ENCODE assay signal across 7 mouse cellular contexts in the genomic region with DNA sequence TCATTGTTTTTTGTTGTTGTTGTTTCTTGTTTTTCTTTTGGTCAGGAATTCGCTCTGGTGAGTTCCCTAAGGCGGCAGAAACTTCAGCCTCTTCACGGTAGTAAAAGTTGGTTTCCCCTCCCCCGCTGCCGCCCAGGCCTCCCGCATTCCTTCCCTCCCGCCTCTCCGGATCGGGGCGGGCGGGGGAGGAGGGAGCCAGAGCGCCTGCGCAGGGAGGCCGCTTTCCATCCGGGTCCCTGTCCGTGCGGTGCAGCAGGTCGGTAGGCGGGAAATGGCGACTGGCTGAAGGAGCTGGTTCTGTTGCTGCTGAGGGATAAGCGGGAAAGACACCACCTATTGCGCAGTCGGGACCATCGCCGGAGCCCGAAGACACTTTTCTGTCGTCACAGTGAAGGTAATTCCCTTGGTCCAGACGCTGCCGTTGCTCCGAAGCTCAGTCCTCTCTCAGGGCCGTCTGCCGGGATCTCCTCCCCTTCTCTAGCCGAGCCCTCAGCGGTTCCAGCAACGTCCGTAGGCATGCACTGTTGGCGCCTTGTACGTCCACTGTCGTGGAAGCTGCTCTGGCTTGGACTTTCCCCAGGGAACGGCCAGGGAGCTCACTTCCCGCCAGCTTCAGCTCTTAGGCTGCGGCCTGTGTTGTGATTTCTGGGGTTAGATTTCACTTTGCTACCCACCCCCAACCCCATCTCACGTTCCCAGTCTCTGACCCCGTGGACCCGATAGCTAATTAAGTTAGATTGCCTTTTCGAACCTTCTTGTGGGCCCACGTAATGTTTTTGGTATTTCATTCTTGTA. TPM values are rescaled to one million over a fixed set of nuclear protein-coding genes. Genes with fewer than 3 reads are reported as not detected.
DNase-seq lines count a peak whose midpoint lies in the region; ATAC-seq lines count a peak whose summit lies in the region.

No protein-coding gene starts in this region.

- peak overlapping the region; percentile 94 for H3K27ac ChIP-seq in intestine, embryonic 16.5 days (ENCODE audit: low read length)
- peak overlapping the region; percentile 89 for H3K27ac ChIP-seq in midbrain, embryonic 11.5 days (ENCODE audit: low read depth, low read length)

- H3K36me3 ChIP-seq in intestine, embryonic 16.5 days (ENCODE audit: control insufficient read depth, insufficient read depth, low read length) = no peaks in the 10 kb centered on the region
- H3K36me3 ChIP-seq in midbrain, embryonic 11.5 days (ENCODE audit: control insufficient read depth, insufficient read depth, low read length) = no peaks in the 10 kb centered on the region

- H3K27me3 ChIP-seq in intestine, embryonic 16.5 days (replicated peaks; ENCODE audit: control insufficient read depth, insufficient read depth, low read length) = no peaks in the 10 kb centered on the region
- no peaks in the 10 kb centered on the region for H3K27me3 ChIP-seq in midbrain, embryonic 11.5 days (ENCODE audit: control insufficient read depth, insufficient read depth, low read length)

- H3K9me3 ChIP-seq in intestine, embryonic 16.5 days (ENCODE audit: control insufficient read depth, low read length) = no peaks in the 10 kb centered on the region
- no peaks in the 10 kb centered on the region for H3K9me3 ChIP-seq in midbrain, embryonic 11.5 days (ENCODE audit: control insufficient read depth, low read length)

- intact Hi-C loops in gastrocnemius, postnatal 36 days (cut with DNase I) = no loop called here
- intact Hi-C loops in left cerebral cortex, postnatal 36 days (cut with DNase I) = no loop called here

- under 1% methylated on average over 47 of the region's 47 CpGs for WGBS in intestine, embryonic 16.5 days
- under 1% methylated on average over 46 of the region's 47 CpGs for WGBS in midbrain, embryonic 11.5 days

- H3K4me2 ChIP-seq in intestine, embryonic 16.5 days (ENCODE audit: low read depth, low read length) = peak overlapping the region; percentile 75
- H3K4me2 ChIP-seq in midbrain, embryonic 11.5 days = peak overlapping the region; percentile 56

- H3K4me1 ChIP-seq in intestine, embryonic 16.5 days (ENCODE audit: control insufficient read depth, insufficient read depth, low read length) = peaks cover 9% of the 10 kb centered on the region
- H3K4me1 ChIP-seq in midbrain, embryonic 11.5 days (ENCODE audit: control insufficient read depth, insufficient read depth, low read length) = peaks cover 20% of the 10 kb centered on the region

- ATAC-seq in intestine, embryonic 16.5 days = peak; percentile 96
- peak; percentile 95 for ATAC-seq in midbrain, embryonic 11.5 days (ENCODE audit: low FRiP score)

- peak overlapping the region; percentile 89 for H3K9ac ChIP-seq in intestine, embryonic 16.5 days (ENCODE audit: low read depth, low read length)
- H3K9ac ChIP-seq in midbrain, embryonic 11.5 days (ENCODE audit: low read length) = peak overlapping the region; percentile 94

- H3K4me3 ChIP-seq in intestine, embryonic 16.5 days (ENCODE audit: low read length) = peak overlapping the region; percentile 72
- H3K4me3 ChIP-seq in midbrain, embryonic 11.5 days (ENCODE audit: low read depth, low read length) = peak overlapping the region; percentile 93

- peak; percentile 96 for DNase-seq in adrenal gland, adult 18-20 months (ENCODE audit: low spot score in 2 of 2)
- DNase-seq in embryo, embryonic 11 days = peak; percentile 95
- peak; percentile 91 to 93 for DNase-seq in gastrocnemius, postnatal 36 days
- DNase-seq in left cerebral cortex, postnatal 36 days (ENCODE audit: low spot score in 2 of 2) = peak; percentile 96 to 97
- peak; percentile 100 for DNase-seq in midbrain, embryonic 11.5 days (ENCODE audit: low spot score, missing footprints)
- peak; percentile 89 for DNase-seq in skeletal muscle tissue, adult 2 months (ENCODE audit: low read depth, low spot score)

RNA-seq across cellular contexts. Expression of gene Mageb3, which starts 0.5 kb away (rescaled TPM):
- total RNA-seq in adrenal gland, adult 18-20 months (2021) = not detected
- total RNA-seq in gastrocnemius, postnatal 36 days (2021) = not detected
- polyA plus RNA-seq in intestine, embryonic 16.5 days (2015; fragmentation: Nextera tagmentation; extraction: Ambion mirVana) = 0.09 and 0.16 TPM in 2 replicates
- under 1 TPM in 1 of 2 experiments, not detected in 1; 0.27 TPM for total RNA-seq in left cerebral cortex, postnatal 36 days (2021)
- polyA plus RNA-seq in midbrain, embryonic 11.5 days (2014; fragmentation: Nextera tagmentation; extraction: Ambion mirVana) = 0.34 and 0.55 TPM in 2 replicates

RNA-seq across cellular contexts. Expression of gene Ctdspl2, which starts 0.6 kb away (rescaled TPM):
- 10 to 100 TPM; 19.8 to 25.4 TPM for total RNA-seq in adrenal gland, adult 18-20 months (2021)
- 1 to 10 TPM; 5.3 to 7.5 TPM for total RNA-seq in gastrocnemius, postnatal 36 days (2021)
- polyA plus RNA-seq in intestine, embryonic 16.5 days (2015; fragmentation: Nextera tagmentation; extraction: Ambion mirVana) = 31.8 and 34.9 TPM in 2 replicates
- 10 to 100 TPM; 37.6 to 38.1 TPM for total RNA-seq in left cerebral cortex, postnatal 36 days (2021)
- polyA plus RNA-seq in midbrain, embryonic 11.5 days (2014; fragmentation: Nextera tagmentation; extraction: Ambion mirVana) = 55.4 and 60.3 TPM in 2 replicates

Comparison
In these comparisons a context has a peak if more than half of its experiments do, and no peak if none do; other contexts are left out.
1. Peak in every context shown above with its lines: DNase-seq, ATAC-seq, H3K4me3 ChIP-seq and H3K27ac ChIP-seq.